Mouse (Mus musculus): ENCODE data around the gene Rbm25.
"Not testable (repeated sequence)": the region's sequence is repeated elsewhere in the genome, so short reads cannot be mapped to it uniquely, and the experiment has no call there.

The Rbm25 gene

DNA sequence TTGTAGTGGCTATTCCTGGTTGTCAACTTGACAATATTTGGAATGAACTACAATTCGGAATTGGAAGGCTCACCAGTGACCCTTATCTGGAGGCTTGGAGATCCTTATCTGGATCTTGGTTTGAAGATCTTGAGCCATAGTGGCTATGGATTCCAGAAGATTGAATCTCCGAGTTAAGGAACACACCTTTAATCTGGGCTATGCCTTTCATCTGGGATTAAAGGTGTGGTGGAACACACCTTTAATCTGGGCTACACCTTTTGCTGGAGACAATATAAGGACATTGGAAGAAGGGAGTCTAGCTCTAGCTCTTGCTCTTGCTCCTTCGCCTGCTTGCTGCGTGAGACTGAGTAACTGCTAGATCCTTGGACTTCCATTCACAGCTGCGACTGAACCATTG lies at the start of gene Rbm25:
TSS of gene Rbm25 (plus strand) at position 301 of the 400 bp plus-strand sequence.
- not testable (repeated sequence) for DNase-seq

- no peak for DNase-seq
These were observed 48.9 kb upstream of the Rbm25 start for GRCm38 (mm10) chr12:83582106-83582505.

- DNase-seq = no peak
These were observed 48.3 kb upstream of the Rbm25 start for GRCm38 (mm10) chr12:83582747-83583146.

DNA sequence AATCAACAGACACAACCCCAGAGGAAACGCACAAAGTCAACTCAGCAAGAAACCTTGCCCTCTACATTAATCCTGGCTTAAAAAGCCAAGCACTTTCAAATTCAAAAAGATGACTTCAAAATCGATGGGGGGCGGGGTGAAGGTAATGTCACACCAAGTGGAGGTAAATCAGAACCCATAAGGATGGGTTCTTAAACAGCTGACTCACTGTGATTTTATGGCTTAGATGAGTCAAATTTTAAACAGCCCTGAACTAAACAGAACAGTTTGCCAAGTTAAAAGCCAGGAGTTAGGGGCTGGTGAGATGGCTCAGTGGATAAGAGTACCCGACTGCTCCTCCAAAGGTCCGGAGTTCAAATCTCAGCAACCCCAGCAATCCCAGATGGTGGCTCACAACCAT lies 44.4 kb upstream of the Rbm25 start:
- DNase-seq = no peak

- DNase-seq = no peak
These were observed 39.1 kb upstream of the Rbm25 start for GRCm38 (mm10) chr12:83591754-83592501.

GRCm38 (mm10) chr12:83594454-83595040 lies 36.5 kb upstream of the Rbm25 start:
- DNase-seq = no peak

DNA sequence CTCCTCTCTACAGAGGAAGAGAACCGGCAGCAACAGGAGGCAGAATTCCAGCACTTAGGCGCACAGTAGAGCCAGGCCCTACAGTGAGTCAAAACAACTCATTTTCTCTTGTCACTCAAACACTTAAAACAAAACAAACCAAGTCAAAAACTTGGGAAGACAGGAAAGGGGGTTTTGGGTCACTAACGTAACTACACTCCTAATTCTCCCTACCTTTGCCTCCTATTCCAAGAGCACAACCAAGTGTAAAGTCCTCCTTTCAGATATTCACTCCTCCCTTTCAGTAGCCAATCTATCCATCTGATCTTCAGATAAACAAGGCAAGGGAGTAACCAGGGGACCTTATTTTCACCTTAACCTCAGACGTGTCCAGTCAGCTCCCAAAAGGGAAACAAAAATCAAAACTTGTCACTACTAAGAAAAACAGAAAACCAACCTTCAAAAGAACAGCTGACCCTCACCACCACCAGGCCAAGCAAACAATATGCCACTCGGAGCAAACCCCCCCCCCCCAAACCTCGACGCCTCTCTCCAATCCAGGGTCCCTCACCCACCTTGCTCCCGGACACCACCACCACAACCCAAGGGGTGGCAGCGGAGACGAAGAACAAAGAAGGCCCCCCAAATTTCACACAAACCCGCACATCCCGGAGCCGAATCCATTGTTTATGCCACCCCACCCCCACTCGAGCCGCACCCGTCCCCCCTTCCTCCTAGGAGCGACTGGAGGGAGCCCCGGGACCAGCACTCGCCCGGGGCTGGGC lies 34.7 kb upstream of the Rbm25 start:
- DNase-seq = no peak

GRCm38 (mm10) chr12:83597025-83597501 lies 34.0 kb upstream of the Rbm25 start, which contains the start of gene Zfyve1:
Gene Zfyve1, minus strand, starts transcription at chr12:83597222.
- peak; percentile 96 for DNase-seq

- no peak for DNase-seq
These were observed 33.2 kb upstream of the Rbm25 start for GRCm38 (mm10) chr12:83597881-83598280.

DNA sequence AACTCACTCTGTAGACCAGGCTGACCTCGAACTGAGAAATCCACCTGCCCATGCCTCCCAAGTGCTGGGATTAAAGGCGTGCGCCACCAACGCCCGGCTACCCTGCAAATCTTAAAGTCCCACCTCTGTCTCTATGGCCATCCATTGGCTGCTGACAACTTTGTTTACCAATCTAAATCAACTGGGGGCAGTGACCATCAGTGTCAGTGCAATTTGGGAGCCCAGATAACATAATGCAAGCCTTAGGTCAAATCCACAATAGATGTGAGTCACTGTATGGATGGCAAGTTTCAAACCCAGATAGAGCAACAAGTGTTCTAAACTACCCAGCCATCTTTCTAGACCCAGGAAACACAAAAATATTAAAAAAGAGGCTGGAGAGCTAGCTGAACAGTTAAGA lies 28.8 kb upstream of the Rbm25 start:
- no peak for DNase-seq

DNA sequence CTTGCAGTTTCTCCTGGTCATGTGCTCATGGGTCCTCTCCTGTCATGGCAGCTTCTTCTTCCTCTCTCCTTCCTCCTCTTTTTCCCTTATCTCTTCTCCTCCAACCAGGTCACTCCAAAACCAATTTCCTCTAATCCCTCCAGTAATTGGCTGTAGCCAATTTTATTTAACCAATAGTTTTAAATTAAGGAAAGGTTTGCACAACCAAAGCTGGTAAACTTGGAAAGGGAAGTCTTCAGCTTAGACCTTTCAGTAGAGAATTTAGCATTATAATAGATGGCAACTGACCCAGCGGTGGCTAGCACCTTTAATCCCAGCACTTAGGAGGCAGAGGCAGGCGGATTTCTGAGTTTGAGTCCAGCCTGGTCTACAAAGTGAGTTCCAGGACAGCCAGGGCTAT lies 24.6 kb upstream of the Rbm25 start:
- DNase-seq = not testable (repeated sequence)

- DNase-seq = no peak
These were observed 13.8 kb upstream of the Rbm25 start for GRCm38 (mm10) chr12:83617261-83617660.

DNA sequence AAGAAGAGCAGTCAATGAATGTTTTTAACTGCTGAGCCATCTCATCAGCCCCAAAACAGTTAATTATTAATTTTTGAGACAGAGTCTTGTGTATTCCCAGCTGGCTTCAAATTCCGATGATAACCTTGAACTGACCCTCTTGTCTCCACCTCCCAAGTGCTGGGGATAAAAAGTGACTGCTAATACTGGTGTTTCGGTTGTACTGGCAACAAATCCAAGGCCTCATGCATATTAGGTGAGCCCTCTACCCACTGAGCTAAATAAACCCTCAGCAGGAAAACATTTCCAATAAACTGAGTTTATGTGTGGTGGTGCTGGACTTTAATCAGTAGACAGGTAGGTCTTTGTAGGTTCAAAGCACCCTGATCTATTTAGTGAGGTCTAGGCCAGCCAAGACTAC lies 12.1 kb upstream of the Rbm25 start:
- no peak for DNase-seq

GRCm38 (mm10) chr12:83620694-83621093 lies 10.3 kb upstream of the Rbm25 start:
- DNase-seq = not testable (repeated sequence)

DNA sequence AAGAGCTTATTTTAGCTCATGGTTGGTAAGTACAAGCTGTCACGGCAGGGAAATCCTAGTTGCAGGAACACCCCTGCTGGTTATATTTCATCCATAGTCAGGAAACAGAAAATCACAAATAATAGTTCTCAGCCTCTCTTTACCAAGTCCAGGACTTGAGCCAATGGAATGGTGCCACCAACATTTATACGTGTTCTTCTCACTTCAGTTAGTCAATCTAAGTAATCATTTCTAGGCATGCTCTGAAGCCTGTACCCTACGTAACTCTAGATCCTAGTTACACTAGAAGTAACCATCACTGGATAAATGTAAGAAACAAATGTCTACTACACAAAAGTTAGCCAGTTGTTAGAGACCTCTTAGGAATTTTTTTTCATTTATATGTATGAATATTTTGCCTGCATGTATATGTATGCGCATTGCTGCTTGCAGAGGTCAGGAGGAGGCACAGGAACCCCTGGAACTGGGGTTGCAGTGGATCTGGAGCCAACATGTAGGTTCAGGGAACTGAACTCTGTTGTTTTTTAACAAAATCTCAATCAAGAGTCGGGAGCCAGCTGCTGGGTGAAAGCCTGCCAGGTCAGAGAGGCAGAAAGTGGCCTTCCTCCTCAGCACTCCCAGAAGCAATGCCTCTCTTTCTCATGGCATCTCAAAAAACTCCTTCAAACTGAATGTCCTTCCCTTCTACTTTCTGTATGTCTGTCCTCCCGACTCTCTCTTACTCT lies 8.8 kb upstream of the Rbm25 start:
- DNase-seq = no peak

DNA sequence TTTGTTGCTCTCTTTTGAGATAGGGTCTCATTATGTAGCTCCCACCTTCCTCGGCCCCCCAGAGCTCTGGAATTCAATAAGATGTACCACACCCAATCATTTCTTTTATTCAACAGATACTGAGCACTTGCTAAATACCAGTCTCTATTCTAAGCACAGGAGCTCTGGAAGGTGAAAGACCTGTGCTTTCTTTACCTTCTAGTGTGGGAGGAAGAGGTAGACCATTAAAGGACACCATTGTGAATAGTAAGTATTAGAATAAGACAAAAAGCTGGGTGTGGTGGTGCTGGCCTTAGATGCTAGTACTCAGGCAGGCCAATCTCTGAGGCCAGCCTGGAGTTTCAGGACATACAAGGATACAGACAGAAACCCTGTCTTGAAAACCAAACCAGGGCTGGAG lies 6.7 kb upstream of the Rbm25 start:
- no peak for DNase-seq

GRCm38 (mm10) chr12:83631743-83632679 lies 975 bp downstream of the Rbm25 start:
- peak; percentile 98 for DNase-seq

DNA sequence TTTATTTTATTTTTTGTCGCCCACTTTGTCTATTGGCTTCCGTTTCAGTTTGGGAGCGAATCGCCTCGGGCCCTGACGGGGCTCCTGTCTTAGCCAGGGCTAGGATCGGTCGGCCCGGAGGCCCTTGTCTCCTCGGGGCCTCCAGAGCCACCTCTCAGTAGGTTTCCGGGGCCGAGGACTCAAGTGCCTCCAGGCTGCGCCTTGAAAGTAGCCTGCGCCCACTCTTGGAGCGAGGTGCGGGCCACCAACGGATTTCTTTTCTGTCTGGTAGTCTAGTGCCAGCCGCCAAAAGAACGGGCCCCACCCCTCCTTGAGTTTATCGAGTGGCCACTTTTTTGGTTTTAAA lies 1.6 kb downstream of the Rbm25 start:
- peak; percentile 60 for DNase-seq

DNA sequence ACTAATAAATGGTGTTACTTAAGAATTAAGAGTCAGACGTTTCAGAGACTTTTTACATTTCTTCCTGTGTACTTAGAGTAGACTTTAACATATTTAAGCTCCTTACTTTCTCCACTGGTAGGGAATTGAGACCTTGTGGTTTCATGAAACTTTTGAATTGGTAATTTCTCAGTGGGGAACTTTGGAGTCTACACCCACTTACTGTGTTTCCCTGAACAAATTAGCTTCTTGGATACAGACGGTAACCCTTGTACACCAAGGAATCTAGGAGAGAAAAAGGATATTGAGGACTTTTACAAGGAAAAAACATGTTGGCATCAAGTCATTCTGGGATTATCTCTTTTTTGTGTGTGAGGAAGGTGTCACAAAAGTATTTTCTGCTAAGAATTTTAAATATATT lies 2.8 kb downstream of the Rbm25 start:
- no peak for DNase-seq

- DNase-seq = no peak
These were observed 10.2 kb downstream of the Rbm25 start for GRCm38 (mm10) chr12:83641233-83641632.

DNA sequence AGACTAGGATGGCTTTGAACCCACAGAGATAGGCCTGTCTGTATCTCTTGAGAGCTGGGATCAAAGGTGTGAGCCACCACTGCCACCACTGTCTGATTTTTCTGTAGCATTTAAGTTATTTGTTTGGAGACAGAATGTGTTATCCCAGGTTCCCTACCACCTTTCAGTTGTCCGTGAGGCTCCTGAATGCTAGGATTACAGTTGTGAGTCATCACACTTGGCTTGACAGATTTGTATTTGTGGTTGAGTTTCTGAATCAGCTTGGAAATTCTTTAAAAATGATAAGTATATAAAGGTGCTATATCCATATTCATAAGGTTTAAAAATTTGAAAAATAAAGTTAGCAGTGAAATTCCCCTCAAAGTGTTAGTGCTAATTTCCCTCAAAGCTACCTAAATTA lies 12.1 kb downstream of the Rbm25 start:
- DNase-seq = no peak

- DNase-seq = no peak
These were observed 19.3 kb downstream of the Rbm25 start for GRCm38 (mm10) chr12:83650346-83650745.

All from cerebellum, adult 9-11 months (tissue).